Mouse (Mus musculus) left cerebral cortex, postnatal 10 days (tissue): ENCODE data around the gene Tas2r119. TPM values are rescaled to one million over a fixed set of nuclear protein-coding genes. Genes with fewer than 3 reads are reported as not detected.

ENCODE experiments used
- DNase-seq, 2 experiments: peaks; one replicate each; pipeline ENCODE4 v3.0.0; 2021 to 2022; ENCODE audit warnings: low spot score in 2 of 2, mixed read lengths in 1 of 2; ENCODE audit errors: extremely low spot score in 1 of 2
- intact Hi-C: fragments of 180-260 bp; cut with DNase I; formaldehyde crosslinking; loops from one replicate; pipeline ENCODE4 v1.15.1; 2025
- total RNA-seq, 2 experiments: library from RNA; stranded (reverse); gene quantifications; 2 replicates each; pipeline ENCODE4 v1.2.3; 2021

Gene Tas2r119
- not detected for total RNA-seq

DNA sequence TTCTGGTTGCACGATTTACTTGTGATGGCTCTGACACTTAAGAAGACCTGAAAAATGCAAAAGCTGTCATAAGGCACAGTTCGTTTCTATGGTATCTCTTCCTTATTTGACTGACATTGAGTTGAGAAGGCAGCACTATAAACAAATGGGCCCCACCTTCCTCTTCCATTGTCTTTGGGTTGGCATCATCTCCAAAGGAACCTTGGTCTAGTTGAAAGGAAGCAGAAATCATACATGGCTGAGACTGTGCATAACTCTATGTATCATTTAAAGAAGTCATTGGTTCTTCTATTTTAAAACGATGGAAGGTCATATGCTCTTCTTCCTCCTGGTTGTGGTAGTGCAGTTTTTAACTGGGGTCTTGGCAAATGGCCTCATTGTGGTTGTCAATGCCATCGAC is at the start of gene Tas2r119:
TSS of gene Tas2r119 (plus strand) at position 301 of the 400 bp plus-strand sequence.
- DNase-seq, result no peak
- intact Hi-C loops, result no loop called here

GRCm38 (mm10) chr15:32132315-32132714 is 44.8 kb upstream of the Tas2r119 start:
- intact Hi-C loops, result no loop called here
- DNase-seq, result no peak

GRCm38 (mm10) chr15:32141657-32142056 is 35.4 kb upstream of the Tas2r119 start:
- no peak for DNase-seq
- intact Hi-C loops, result no loop called here

- DNase-seq, result no peak
- intact Hi-C loops, result no loop called here
Measured at GRCm38 (mm10) chr15:32144269-32144668, 32.8 kb upstream of the Tas2r119 start.

GRCm38 (mm10) chr15:32153404-32153803 is 23.7 kb upstream of the Tas2r119 start:
- DNase-seq, result no peak

GRCm38 (mm10) chr15:32153857-32154449 is 23.1 kb upstream of the Tas2r119 start:
- no peak for DNase-seq
- intact Hi-C loops, result no loop called here

More at GRCm38 (mm10) chr15:32153404-32153803, 23.7 kb upstream of the Tas2r119 start:
- intact Hi-C loops, result no loop called here

DNA sequence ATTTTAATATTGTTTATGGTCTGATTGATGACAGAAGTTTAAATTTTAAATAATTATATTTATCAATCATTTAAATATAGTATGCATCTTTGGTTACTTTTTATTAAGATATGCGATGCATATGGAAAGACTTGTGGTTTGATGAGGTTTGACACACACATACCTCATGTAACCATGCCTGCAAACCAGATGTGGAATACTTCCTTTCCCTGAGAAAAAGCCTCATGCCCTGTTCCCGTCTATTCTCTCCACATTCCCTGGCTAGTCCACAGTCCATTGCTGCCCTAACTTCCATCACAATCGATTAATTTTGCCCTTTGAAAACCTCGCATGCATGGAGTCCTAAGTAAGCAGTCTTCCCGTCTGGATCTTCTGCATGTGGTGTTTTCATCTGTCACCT is 21.0 kb upstream of the Tas2r119 start:
- no peak for DNase-seq
- intact Hi-C loops, result no loop called here

GRCm38 (mm10) chr15:32160281-32160680 is 16.8 kb upstream of the Tas2r119 start:
- intact Hi-C loops, result no loop called here
- DNase-seq, result no peak

- intact Hi-C loops, result no loop called here
- no peak for DNase-seq
Measured at GRCm38 (mm10) chr15:32171764-32172163, 5.3 kb upstream of the Tas2r119 start.

- intact Hi-C loops, result no loop called here
- DNase-seq, result no peak
Measured at GRCm38 (mm10) chr15:32172175-32172987, 4.7 kb upstream of the Tas2r119 start.

- intact Hi-C loops, result no loop called here
- no peak for DNase-seq
Measured at GRCm38 (mm10) chr15:32172988-32173329, 4.1 kb upstream of the Tas2r119 start.

DNA sequence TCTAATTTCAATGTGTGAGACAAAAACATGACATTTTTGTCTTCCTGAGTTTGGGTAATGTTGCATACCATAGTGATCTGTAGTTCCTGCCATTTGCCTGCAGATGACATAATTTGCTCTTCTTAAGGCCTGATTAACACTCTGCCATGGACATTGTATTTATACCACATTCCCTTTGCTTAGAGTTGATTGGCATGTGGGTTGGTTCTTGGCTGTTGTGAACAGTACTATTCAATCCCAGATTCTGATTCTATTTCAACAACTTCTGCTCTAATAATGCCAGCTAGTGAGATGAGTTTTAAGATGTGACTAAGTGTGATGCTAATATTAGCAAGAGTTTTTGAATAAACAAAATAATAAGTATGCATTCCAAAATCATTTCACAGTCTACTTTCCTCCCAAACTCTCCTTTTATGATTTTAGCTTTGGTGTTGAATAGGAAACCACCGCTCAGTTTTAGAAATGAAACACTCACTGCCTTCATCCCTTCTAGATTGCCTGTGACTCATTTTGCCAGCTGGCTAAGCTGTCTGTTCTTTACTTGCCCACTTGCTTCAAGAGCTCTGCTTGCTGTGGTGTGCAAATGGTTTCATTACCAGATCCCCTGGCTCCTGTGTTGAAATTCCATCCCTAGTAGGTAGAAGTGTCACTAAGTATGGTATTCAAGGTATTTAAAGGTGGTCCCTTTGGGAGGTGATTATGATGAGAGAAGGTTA is 3.1 kb downstream of the Tas2r119 start:
- intact Hi-C loops, result no loop called here
- DNase-seq, result no peak

- intact Hi-C loops, result no loop called here
- no peak for DNase-seq
Measured at GRCm38 (mm10) chr15:32182026-32182425, 4.9 kb downstream of the Tas2r119 start.

DNA sequence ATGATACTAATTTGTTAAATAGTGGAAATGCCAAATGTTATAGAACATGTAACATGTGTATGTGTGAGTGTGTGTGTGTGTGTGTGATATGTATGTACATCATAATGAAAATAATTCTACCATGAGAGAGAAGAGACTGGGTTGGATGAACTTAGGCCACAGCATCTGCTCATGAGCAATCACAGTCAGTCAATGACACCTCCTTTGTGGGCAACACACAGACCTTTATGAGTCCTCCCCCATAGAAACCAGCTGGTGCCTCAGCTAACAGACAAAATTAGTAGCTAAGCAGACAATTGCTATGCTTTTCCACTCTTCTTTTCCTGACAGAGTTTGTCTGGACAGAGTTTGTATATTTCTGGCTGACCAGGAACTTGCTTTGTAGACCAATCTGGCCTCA is 7.9 kb downstream of the Tas2r119 start:
- intact Hi-C loops, result no loop called here
- no peak for DNase-seq

DNA sequence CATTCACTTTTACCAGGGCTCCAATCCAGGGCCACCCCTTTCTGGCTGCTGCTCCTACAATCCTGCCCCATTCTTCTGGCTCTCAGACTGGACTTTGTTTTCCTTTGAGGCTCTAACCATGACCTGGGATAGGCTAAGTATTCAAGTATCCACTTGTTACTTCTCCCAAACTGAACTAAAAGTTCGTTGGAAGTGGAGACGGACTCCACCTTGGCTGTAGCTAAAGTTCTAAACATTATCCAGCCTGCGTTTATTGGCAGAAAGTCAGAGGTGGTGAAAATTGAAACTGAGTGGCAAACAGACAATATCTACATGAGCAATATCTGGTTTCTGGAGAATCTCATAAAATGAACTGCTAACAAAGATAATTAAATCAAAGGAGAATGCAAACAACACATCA is 12.8 kb downstream of the Tas2r119 start:
- intact Hi-C loops, result no loop called here
- no peak for DNase-seq

DNA sequence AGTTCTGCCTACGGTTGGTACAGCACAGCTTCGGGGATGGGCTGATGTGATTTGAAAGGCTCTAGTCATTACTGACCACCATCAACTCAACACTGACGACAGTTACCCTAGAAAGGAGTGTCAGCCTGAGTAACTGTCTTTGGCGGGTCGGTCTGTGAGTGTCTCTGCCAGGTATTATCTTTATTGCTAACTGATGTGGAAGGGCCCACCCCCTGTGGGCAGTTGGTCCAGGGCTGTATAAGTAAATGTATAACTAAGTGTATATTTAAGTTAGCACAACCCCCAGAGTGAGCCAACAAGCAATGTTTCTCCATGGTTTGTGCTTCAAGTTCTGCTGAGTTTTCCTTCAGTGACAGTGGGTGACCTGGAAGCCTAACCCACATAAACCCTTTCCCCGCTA is 13.3 kb downstream of the Tas2r119 start:
- intact Hi-C loops, result no loop called here
- DNase-seq, result no peak

DNA sequence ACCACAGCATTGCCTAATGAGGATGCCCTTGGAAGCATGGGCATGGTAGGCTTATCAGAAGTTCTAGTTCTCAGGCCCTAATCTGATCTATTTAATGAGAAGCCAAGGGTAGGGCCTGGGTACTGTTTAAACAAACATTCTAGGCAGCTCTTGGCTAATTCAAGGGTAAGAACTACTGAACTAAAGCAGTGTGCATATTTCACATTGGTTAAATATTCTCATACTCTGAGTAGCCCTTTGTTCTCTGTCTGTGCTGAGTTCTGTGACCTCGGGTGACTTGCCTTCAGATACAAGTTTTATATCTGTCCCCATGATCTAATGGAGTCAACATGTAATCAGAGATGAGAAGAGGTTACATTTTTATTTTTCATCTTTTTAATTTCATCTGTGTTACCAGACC is 15.9 kb downstream of the Tas2r119 start:
- DNase-seq, result no peak
- intact Hi-C loops, result no loop called here

DNA sequence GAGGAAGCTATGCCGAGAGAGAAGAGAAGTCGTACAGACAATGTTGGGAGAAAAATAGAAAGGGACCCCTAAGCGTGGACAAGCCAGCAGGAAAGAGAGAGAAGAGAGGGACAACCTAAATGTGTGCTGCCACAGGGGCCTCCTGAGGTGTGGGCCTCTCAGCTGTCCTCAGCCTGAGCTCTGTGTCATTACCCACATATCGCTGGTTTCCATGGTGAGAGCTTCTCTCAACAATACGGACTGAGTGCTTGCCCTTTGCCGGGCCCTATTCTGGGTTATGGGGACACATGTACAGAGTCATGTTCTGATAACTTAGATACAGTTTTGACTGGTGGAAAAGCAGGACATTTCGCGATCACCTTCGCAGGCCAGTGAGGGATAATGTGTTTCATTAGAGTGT is 21.0 kb downstream of the Tas2r119 start:
- no peak for DNase-seq
- intact Hi-C loops, result no loop called here

- intact Hi-C loops, result no loop called here
Measured at GRCm38 (mm10) chr15:32198561-32198960, 21.5 kb downstream of the Tas2r119 start.

GRCm38 (mm10) chr15:32203242-32203641 is 26.2 kb downstream of the Tas2r119 start:
- intact Hi-C loops, result loop anchor here (10.0 kb wide), 1 partner anchor 288 kb away; no protein-coding TSS in a partner anchor
- no peak for DNase-seq

More at GRCm38 (mm10) chr15:32198561-32198960, 21.5 kb downstream of the Tas2r119 start:
- DNase-seq, result no peak
